Comparison of ENCODE assay signal across 11 mouse cellular contexts in genomic region chr2:50272165-50272564, GRCm38 (mm10). TPM values are rescaled to one million over a fixed set of nuclear protein-coding genes. Genes with fewer than 3 reads are reported as not detected.
DNase-seq lines count a peak whose midpoint lies in the region; ATAC-seq and TF ChIP-seq lines count a peak whose summit lies in the region.
"Had no signal": no experiment of that assay in that cellular context is flagged by ENCODE, and none has a peak within 500 bp of the region (broad histone marks: within the 10 kb centered on the region; RNA-seq: fewer than 3 reads in every experiment).

No protein-coding gene starts in this region.

- no peaks in the 10 kb centered on the region for H3K27me3 ChIP-seq in forebrain, embryonic 12.5 days
- H3K27me3 ChIP-seq in forebrain, embryonic 15.5 days, result no peaks in the 10 kb centered on the region
- H3K27me3 ChIP-seq in CH12.LX (replicated peaks), result no peaks in the 10 kb centered on the region
- H3K27me3 ChIP-seq in embryonic facial prominence, embryonic 14.5 days (replicated peaks; ENCODE audit: control insufficient read depth, insufficient read depth, low read length), result no peaks in the 10 kb centered on the region
- H3K27me3 ChIP-seq: intestine, embryonic 15.5 days; lung, embryonic 15.5 days had no signal

- dilution Hi-C loops in CH12.LX (cut with MboI; ENCODE audit: extremely low pct_ligation_motif_present, extremely low pct_unique_long_range_greater_than_20kb, low sequenced_read_pairs), result no loop called here

- H3K4me2 ChIP-seq in forebrain, embryonic 12.5 days, result no peak overlapping the region
- H3K4me2 ChIP-seq in forebrain, embryonic 15.5 days (replicated peaks), result no peak overlapping the region
- no peak overlapping the region for H3K4me2 ChIP-seq in CH12.LX (ENCODE audit: insufficient read depth, low read depth, poor library complexity, severe bottlenecking)
- no peak overlapping the region for H3K4me2 ChIP-seq in embryonic facial prominence, embryonic 14.5 days (ENCODE audit: low read depth, low read length)
- H3K4me2 ChIP-seq: intestine, embryonic 15.5 days; lung, embryonic 15.5 days had no signal

- 47% methylated on average over 5 of the region's 5 CpGs for WGBS in forebrain, embryonic 12.5 days
- 29% methylated on average over 5 of the region's 5 CpGs for WGBS in forebrain, embryonic 15.5 days
- WGBS in embryonic facial prominence, embryonic 14.5 days, result 29% methylated on average over 5 of the region's 5 CpGs

- peak; percentile 86 for TF ChIP-seq CTCF in left cerebral cortex, adult 2 months (IDR thresholded peaks at IDR 0.05)
- TF ChIP-seq CTCF in CH12.LX (conservative IDR thresholded peaks at IDR 0.05 in 1 of 2, IDR thresholded peaks at IDR 0.05 in 1 of 2; ENCODE audit: low read depth in 2 of 2, low read length in 2 of 2), result peak in 1 of 2 experiments; percentile 77; a peak in 2 of 4 replicates

- H3K9ac ChIP-seq in forebrain, embryonic 12.5 days, result no peak overlapping the region
- H3K9ac ChIP-seq in forebrain, embryonic 15.5 days (replicated peaks), result no peak overlapping the region
- H3K9ac ChIP-seq in CH12.LX (ENCODE audit: insufficient read depth, low read depth), result no peak overlapping the region
- no peak overlapping the region for H3K9ac ChIP-seq in embryonic facial prominence, embryonic 14.5 days (ENCODE audit: low read depth, low read length)
- H3K9ac ChIP-seq: intestine, embryonic 15.5 days; lung, embryonic 15.5 days had no signal

- ATAC-seq in forebrain, embryonic 12.5 days (ENCODE audit: low FRiP score), result peak; percentile 44; the same call in 1 of the 2 replicates
- ATAC-seq in forebrain, embryonic 15.5 days (replicated peaks), result no peak
- no peak for ATAC-seq in embryonic facial prominence, embryonic 14.5 days (ENCODE audit: low read depth)
- ATAC-seq in inflammation-experienced regulatory T-cells, adult 6 months, result no peak
- ATAC-seq: intestine, embryonic 15.5 days had no signal

- H3K27ac ChIP-seq in forebrain, embryonic 12.5 days, result no peak overlapping the region
- no peak overlapping the region for H3K27ac ChIP-seq in forebrain, embryonic 15.5 days (replicated peaks)
- no peak overlapping the region for H3K27ac ChIP-seq in left cerebral cortex, adult 2 months
- H3K27ac ChIP-seq in CH12.LX (ENCODE audit: insufficient read depth, low read depth), result no peak overlapping the region
- H3K27ac ChIP-seq in embryonic facial prominence, embryonic 14.5 days (replicated peaks; ENCODE audit: low read depth, low read length), result no peak overlapping the region
- H3K27ac ChIP-seq: intestine, embryonic 15.5 days; lung, embryonic 15.5 days had no signal

- H3K4me1 ChIP-seq in forebrain, embryonic 12.5 days, result no peaks in the 10 kb centered on the region
- no peaks in the 10 kb centered on the region for H3K4me1 ChIP-seq in forebrain, embryonic 15.5 days
- no peaks in the 10 kb centered on the region for H3K4me1 ChIP-seq in CH12.LX (ENCODE audit: control insufficient read depth in 1 of 2, insufficient read depth in 2 of 2)
- H3K4me1 ChIP-seq in embryonic facial prominence, embryonic 14.5 days (ENCODE audit: control insufficient read depth, insufficient read depth, low read length), result no peaks in the 10 kb centered on the region
- H3K4me1 ChIP-seq: intestine, embryonic 15.5 days; lung, embryonic 15.5 days had no signal

- intact Hi-C loops in left cerebral cortex, adult 2 months (cut with DNase I), result loop anchor here (1.0 to 5.0 kb wide), 4 partner anchors 205 to 508 kb away; partner anchors contain the start of gene Lypd6

- TF ChIP-seq EP300 in CH12.LX (IDR thresholded peaks at IDR 0.05; ENCODE audit: low read length), result no peak

- H3K79me2 ChIP-seq in CH12.LX (replicated peaks; ENCODE audit: control insufficient read depth, extremely low read depth, insufficient read depth, poor library complexity, severe bottlenecking), result no peaks in the 10 kb centered on the region

- H3K9me3 ChIP-seq in forebrain, embryonic 12.5 days, result no peaks in the 10 kb centered on the region
- H3K9me3 ChIP-seq in forebrain, embryonic 15.5 days, result no peaks in the 10 kb centered on the region
- no peaks in the 10 kb centered on the region for H3K9me3 ChIP-seq in CH12.LX (replicated peaks; ENCODE audit: low read length)
- H3K9me3 ChIP-seq in embryonic facial prominence, embryonic 14.5 days (ENCODE audit: control insufficient read depth, low read length), result no peaks in the 10 kb centered on the region
- H3K9me3 ChIP-seq: G1E; intestine, embryonic 15.5 days; lung, embryonic 15.5 days had no signal

- no peak for TF ChIP-seq POLR2A in CH12.LX (IDR thresholded peaks at IDR 0.05; ENCODE audit: low read depth, low read length)

- peaks cover 3% of the 10 kb centered on the region; the same call in 1 of the 2 replicates for H3K36me3 ChIP-seq in forebrain, embryonic 12.5 days (replicated peaks)
- H3K36me3 ChIP-seq in forebrain, embryonic 15.5 days, result no peaks in the 10 kb centered on the region
- H3K36me3 ChIP-seq in CH12.LX (replicated peaks in 1 of 2; ENCODE audit: control insufficient read depth in 1 of 2, insufficient read depth in 1 of 2, low read length in 1 of 2), result peaks cover 3 to 11% of the 10 kb centered on the region in 2 experiments
- no peaks in the 10 kb centered on the region for H3K36me3 ChIP-seq in embryonic facial prominence, embryonic 14.5 days (ENCODE audit: control insufficient read depth, insufficient read depth, low read length)
- H3K36me3 ChIP-seq: intestine, embryonic 15.5 days had no signal

- no peak overlapping the region for H3K4me3 ChIP-seq in forebrain, embryonic 12.5 days (replicated peaks)
- no peak overlapping the region for H3K4me3 ChIP-seq in forebrain, embryonic 15.5 days
- no peak overlapping the region for H3K4me3 ChIP-seq in left cerebral cortex, adult 2 months
- H3K4me3 ChIP-seq in CH12.LX (replicated peaks in 1 of 3; ENCODE audit: low read depth in 2 of 3, low read length in 2 of 3, poor library complexity in 1 of 3), result no peak overlapping the region
- no peak overlapping the region for H3K4me3 ChIP-seq in embryonic facial prominence, embryonic 14.5 days (ENCODE audit: low read depth, low read length)
- H3K4me3 ChIP-seq: intestine, embryonic 15.5 days; lung, embryonic 15.5 days had no signal

- no peak for DNase-seq in left cerebral cortex, adult 2 months (ENCODE audit: extremely low spot score in 1 of 2, low spot score in 2 of 2)
- no peak for DNase-seq in left cerebral cortex, adult 8-10 months (ENCODE audit: low spot score in 2 of 2)
- DNase-seq in CH12.LX (ENCODE audit: extremely low read depth), result peak; percentile 29
- DNase-seq in embryonic facial prominence, embryonic 14.5 days (ENCODE audit: low spot score), result peak; percentile 71
- no peak for DNase-seq in layer of hippocampus, postnatal 10 days (ENCODE audit: low spot score in 2 of 2)

- TF ChIP-seq RAD21 in CH12.LX (IDR thresholded peaks at IDR 0.05; ENCODE audit: low read depth, low read length), result peak; percentile 91

- in situ Hi-C loops in CH12.LX (cut with MboI; ENCODE audit: low pct_ligation_motif_present, low pct_unique_long_range_greater_than_20kb, low sequenced_read_pairs), result loop anchor here (5.0 kb wide), 1 partner anchor 505 kb away; no protein-coding TSS in a partner anchor

TF ChIP-seq in CH12.LX, 34 proteins besides CTCF, POLR2A, EP300 and RAD21:
- TF ChIP-seq MAZ (IDR thresholded peaks at IDR 0.05; ENCODE audit: low read depth, low read length) (no peak), ZKSCAN1 (IDR thresholded peaks at IDR 0.05; ENCODE audit: borderline replicate concordance, low read depth, low read length) (no peak), ELF1 (IDR thresholded peaks at IDR 0.05; ENCODE audit: low read depth, low read length) (no peak), JUND (conservative IDR thresholded peaks at IDR 0.05; ENCODE audit: low read depth, low read length) (0 out of 2 replicates have a peak, but pooled peaks have one; percentile 16), ZMIZ1 (IDR thresholded peaks at IDR 0.05; ENCODE audit: low read depth, low read length) (no peak), HCFC1 (IDR thresholded peaks at IDR 0.05; ENCODE audit: low read depth, low read length) (no peak), BHLHE40 (IDR thresholded peaks at IDR 0.05; ENCODE audit: low read depth, low read length) (no peak), ZNF384 (IDR thresholded peaks at IDR 0.05; ENCODE audit: low read depth, low read length) (no peak), ZC3H11A (IDR thresholded peaks at IDR 0.05; ENCODE audit: low read depth, low read length) (peak; percentile 46; the same call in 1 of the 2 replicates), KAT2A (IDR thresholded peaks at IDR 0.05; ENCODE audit: insufficient replicate concordance, low read length) (no peak), SMC3 (IDR thresholded peaks at IDR 0.05; ENCODE audit: low read depth, low read length) (peak; percentile 59), TCF12 (IDR thresholded peaks at IDR 0.05; ENCODE audit: low read depth, low read length) (no peak), USF1 (IDR thresholded peaks at IDR 0.05; ENCODE audit: low read depth, low read length) (no peak), MAFK (IDR thresholded peaks at IDR 0.05; ENCODE audit: insufficient replicate concordance, low read length) (0 out of 2 replicates have a peak, but pooled peaks have one; percentile 13), TBP (conservative IDR thresholded peaks at IDR 0.05; ENCODE audit: low read depth, low read length) (no peak), IRF4 (IDR thresholded peaks at IDR 0.05; ENCODE audit: low read depth, low read length) (peak; percentile 64), UBTF (IDR thresholded peaks at IDR 0.05; ENCODE audit: low read depth, low read length) (no peak), RCOR1 (conservative IDR thresholded peaks at IDR 0.05; ENCODE audit: low read depth, low read length) (no peak), CHD2 (IDR thresholded peaks at IDR 0.05; ENCODE audit: low read length) (no peak)

RNA-seq across cellular contexts. Expression of gene Mmadhc, which starts 24.4 kb away (rescaled TPM):
- polyA plus RNA-seq in forebrain, embryonic 12.5 days (2016; fragmentation: Nextera tagmentation; extraction: Ambion mirVana), result 145 and 152 TPM in 2 replicates
- 155 and 164 TPM in 2 replicates for polyA plus RNA-seq in forebrain, embryonic 15.5 days (2015; fragmentation: Nextera tagmentation; extraction: Ambion mirVana)
- 10 to 100 TPM; 48.1 to 57.1 TPM for total RNA-seq in left cerebral cortex, adult 2 months (2021)
- 10 to 100 TPM; 47.2 to 56.3 (median 51.9) TPM for total RNA-seq in left cerebral cortex, adult 8-10 months (2022)
- total RNA-seq in CH12.LX (2012; rRNA removed) (74.9 and 81.8 TPM in 2 replicates), CH12.LX (2014; rRNA removed) (142 and 144 TPM in 2 replicates)
- 94.2 and 99.1 TPM in 2 replicates for polyA plus RNA-seq in CH12.LX (2012; ENCODE audit: insufficient read length, low read depth)
- 160 and 172 TPM in 2 replicates for polyA plus RNA-seq in embryonic facial prominence, embryonic 14.5 days (2014; fragmentation: Nextera tagmentation; extraction: Ambion mirVana)
- 10 to 100 TPM; 44.6 to 56.4 (median 45.4) TPM for polyA plus RNA-seq in inflammation-experienced regulatory T-cells, adult 6 months (2017; shearing (Covaris generic))
- 10 to 100 TPM; 53.3 to 57.7 TPM for total RNA-seq in layer of hippocampus, postnatal 10 days (2021)

Comparison
In these comparisons a context has a peak if more than half of its experiments do, and no peak if none do; other contexts are left out.
1. DNase-seq: peak in CH12.LX (single experiment) and embryonic facial prominence, embryonic 14.5 days (single experiment); none in left cerebral cortex, adult 2 months (0 of 2), left cerebral cortex, adult 8-10 months (0 of 2) and layer of hippocampus, postnatal 10 days (0 of 2).